19 mouse cellular contexts compared by ENCODE assay signal in the genomic region with DNA sequence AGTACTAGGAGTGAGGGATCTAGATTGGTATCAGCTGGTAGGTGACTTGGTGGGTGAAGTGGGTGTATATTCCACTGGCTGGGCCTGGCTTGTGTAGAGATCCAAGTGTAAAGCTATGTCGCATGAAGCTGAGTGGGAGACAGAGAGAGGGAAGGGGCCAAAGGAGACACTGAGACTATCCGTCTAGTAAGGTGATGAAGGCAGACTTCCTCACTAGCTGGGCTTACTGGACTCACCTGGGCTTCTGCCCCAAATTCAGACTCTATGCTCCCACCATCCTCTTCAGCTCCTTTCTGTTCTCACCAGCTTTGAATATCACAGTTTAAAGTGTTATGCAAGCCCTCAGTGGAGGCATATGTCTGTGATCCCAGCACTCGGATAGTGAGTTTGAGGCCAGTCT. TPM values are rescaled to one million over a fixed set of nuclear protein-coding genes. Genes with fewer than 3 reads are reported as not detected.
A peak's percentile ranks its signal among the peaks of the same experiment; 100 is the strongest.
DNase-seq lines count a peak whose midpoint lies in the region; TF ChIP-seq lines count a peak whose summit lies in the region.
"Had no signal": no experiment of that assay in that cellular context is flagged by ENCODE, and none has a peak within 500 bp of the region (broad histone marks: within the 10 kb centered on the region; RNA-seq: fewer than 3 reads in every experiment).

No protein-coding gene starts in this region.

- DNase-seq in layer of hippocampus, adult 2 months (ENCODE audit: low spot score in 2 of 2), result no peak
- DNase-seq in layer of hippocampus, adult 11-12 months (ENCODE audit: low spot score), result no peak
- DNase-seq in neural tube, embryonic 10.5 days (ENCODE audit: extremely low spot score, low spot score), result no peak
- DNase-seq in heart, postnatal 10 days, result no peak
- DNase-seq: adrenal gland, adult 2 months; adrenal gland, postnatal 10 days; adrenal gland, postnatal 25 days; cerebellum, adult 9-11 months; cerebellum, postnatal 14 days; cerebellum, postnatal 36 days; embryo, embryonic 11 days; forebrain, postnatal 0 days had no signal

- TF ChIP-seq POLR2A in embryonic fibroblast, embryonic 13.5 days (IDR thresholded peaks at IDR 0.05; ENCODE audit: low read depth, low read length), result no peak

- TF ChIP-seq CTCF in layer of hippocampus, adult 2 months (conservative IDR thresholded peaks at IDR 0.05), result no peak
- no peak for TF ChIP-seq CTCF in embryonic fibroblast, embryonic 13.5 days (IDR thresholded peaks at IDR 0.05; ENCODE audit: borderline replicate concordance, insufficient read depth, low read length)

- H3K4me1 ChIP-seq in embryonic fibroblast, embryonic 13.5 days (ENCODE audit: control insufficient read depth, insufficient read depth, low read length), result peaks cover 32% of the 10 kb centered on the region
- H3K4me1 ChIP-seq: forebrain, embryonic 15.5 days had no signal

- intact Hi-C loops in heart, postnatal 10 days (cut with DNase I), result no loop called here

- H3K27ac ChIP-seq in layer of hippocampus, adult 2 months, result 0 out of 2 replicates have a peak overlapping the region, but pooled peaks have one; percentile 24
- H3K27ac ChIP-seq in embryonic fibroblast, embryonic 13.5 days (ENCODE audit: insufficient read depth, low read length), result peak overlapping the region; percentile 13; the same call in 1 of the 2 replicates
- H3K27ac ChIP-seq: embryonic facial prominence, embryonic 13.5 days; embryonic facial prominence, embryonic 15.5 days; forebrain, embryonic 13.5 days; forebrain, embryonic 15.5 days had no signal

- no peak overlapping the region for H3K4me3 ChIP-seq in layer of hippocampus, adult 2 months
- H3K4me3 ChIP-seq in embryonic fibroblast, embryonic 13.5 days (ENCODE audit: insufficient read depth, low read length), result no peak overlapping the region
- H3K4me3 ChIP-seq: embryonic facial prominence, embryonic 13.5 days; embryonic facial prominence, embryonic 15.5 days; forebrain, embryonic 13.5 days; forebrain, embryonic 15.5 days had no signal

RNA-seq across cellular contexts. Expression of a gene that starts 6.0 kb away (rescaled TPM):
- 1 to 10 TPM; 4.3 to 8.4 TPM for total RNA-seq in layer of hippocampus, adult 2 months (2021)
- polyA plus RNA-seq in embryonic fibroblast, embryonic 13.5 days (2011; ENCODE audit: insufficient read length, low read depth, missing spikeins), result 5.5 and 7.7 TPM in 2 replicates
- total RNA-seq in heart, postnatal 10 days (2021), result 1 to 10 TPM; 5.9 to 9.7 TPM

RNA-seq across cellular contexts. Expression of a gene that starts 7.2 kb away (rescaled TPM):
- total RNA-seq in layer of hippocampus, adult 2 months (2021), result 100 to 1,000 TPM in 1 of 2 experiments, 10 to 100 TPM in 1; 88.5 to 102 TPM
- polyA plus RNA-seq in embryonic fibroblast, embryonic 13.5 days (2011; ENCODE audit: insufficient read length, low read depth, missing spikeins), result 80.5 and 91.4 TPM in 2 replicates
- 100 to 1,000 TPM; 188 to 198 TPM for total RNA-seq in heart, postnatal 10 days (2021)

RNA-seq across cellular contexts. Expression of a gene that starts 15.9 kb away (rescaled TPM):
- total RNA-seq in layer of hippocampus, adult 2 months (2021), result 10 to 100 TPM; 71.0 to 81.9 TPM
- polyA plus RNA-seq in embryonic fibroblast, embryonic 13.5 days (2011; ENCODE audit: insufficient read length, low read depth, missing spikeins), result 686 and 779 TPM in 2 replicates
- total RNA-seq in heart, postnatal 10 days (2021), result 100 to 1,000 TPM; 203 to 239 TPM
- total RNA-seq: CH12.LX had no signal

RNA-seq across cellular contexts. Expression of a gene that starts 17.0 kb away (rescaled TPM):
- 10 to 100 TPM; 39.5 to 42.9 TPM for total RNA-seq in layer of hippocampus, adult 2 months (2021)
- 16.9 and 22.1 TPM in 2 replicates for polyA plus RNA-seq in embryonic fibroblast, embryonic 13.5 days (2011; ENCODE audit: insufficient read length, low read depth, missing spikeins)
- total RNA-seq in heart, postnatal 10 days (2021), result 100 to 1,000 TPM; 125 to 136 TPM
- total RNA-seq: common myeloid progenitor, adult 5-6 weeks had no signal

RNA-seq across cellular contexts. Expression of a gene that starts 25.1 kb away (rescaled TPM):
- 10 to 100 TPM; 20.5 to 21.9 TPM for total RNA-seq in layer of hippocampus, adult 2 months (2021)
- polyA plus RNA-seq in embryonic fibroblast, embryonic 13.5 days (2011; ENCODE audit: insufficient read length, low read depth, missing spikeins), result 16.3 and 19.4 TPM in 2 replicates
- 1 to 10 TPM; 3.1 to 4.0 TPM for total RNA-seq in heart, postnatal 10 days (2021)
- total RNA-seq: common myeloid progenitor, adult 5-6 weeks had no signal
